Mouse (Mus musculus): ENCODE measurements around the gene Utrn. TPM values are rescaled to one million over a fixed set of nuclear protein-coding genes. Genes with fewer than 3 reads are reported as not detected.

Utrn gene
- polyA plus RNA-seq, 1 experiment = 13.9 TPM

DNA sequence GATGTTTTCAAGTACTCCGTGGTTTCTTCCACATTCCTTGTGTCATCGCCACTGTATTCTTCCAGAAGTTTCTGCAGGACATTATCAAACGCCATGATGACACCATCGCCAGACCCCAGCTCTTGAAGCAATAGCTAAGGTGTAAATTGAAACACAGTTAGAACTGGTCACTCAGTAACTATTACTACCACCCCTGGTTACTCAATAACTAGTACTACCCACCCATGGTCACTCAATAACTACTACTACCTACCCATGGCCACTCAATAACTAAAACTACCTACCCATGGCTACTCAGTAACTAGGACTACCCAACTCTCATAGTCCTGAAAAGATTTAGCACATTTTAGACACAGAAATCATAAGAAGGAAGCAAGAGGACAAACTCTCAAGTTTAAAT is 235.2 kb downstream of the Utrn start:
- Histone ChIP-seq H3K4me2 (ENCODE audit: low read depth) (no peak overlapping the region), H3K27me3 (ENCODE audit: control insufficient read depth, insufficient read depth, insufficient read length) (no peaks in the 10 kb centered on the region), H3ac (ENCODE audit: control insufficient read depth, insufficient read length) (no peak overlapping the region), H3K79me2 (ENCODE audit: control insufficient read depth, insufficient read depth) (no peaks in the 10 kb centered on the region), H3K4me3 (no peak overlapping the region), H3K36me3 (ENCODE audit: control insufficient read depth, insufficient read depth) (peaks cover 23% of the 10 kb centered on the region)
- TF ChIP-seq USF1 (IDR thresholded peaks at IDR 0.05; ENCODE audit: low read depth) (no peak), POLR2AphosphoS2 (IDR thresholded peaks at IDR 0.05; ENCODE audit: insufficient read length, low read depth) (no peak)

- TF ChIP-seq MYOG (IDR thresholded peaks at IDR 0.05; ENCODE audit: control insufficient read depth in 1 of 3, insufficient read depth in 1 of 3, insufficient read length in 2 of 3, low read depth in 2 of 3) (no peak), MYOD1 (IDR thresholded peaks at IDR 0.05; ENCODE audit: control insufficient read depth in 1 of 3, insufficient read length in 2 of 3, low read depth in 2 of 3) (no peak), MAX (IDR thresholded peaks at IDR 0.05; ENCODE audit: low read depth) (no peak), E2F4 (IDR thresholded peaks at IDR 0.05; ENCODE audit: insufficient read depth) (no peak), SRF (IDR thresholded peaks at IDR 0.05; ENCODE audit: control insufficient read depth, insufficient read length, low read depth) (no peak), POLR2AphosphoS2 (IDR thresholded peaks at IDR 0.05; ENCODE audit: insufficient read length, low read depth) (no peak), TCF12 (IDR thresholded peaks at IDR 0.05; ENCODE audit: insufficient read depth, poor library complexity, severe bottlenecking) (no peak), POLR2A (IDR thresholded peaks at IDR 0.05; ENCODE audit: insufficient read length, low read depth) (no peak), CEBPB (IDR thresholded peaks at IDR 0.05; ENCODE audit: insufficient read depth, poor library complexity, severe bottlenecking) (no peak), TCF3 (IDR thresholded peaks at IDR 0.05; ENCODE audit: insufficient read length, low read depth) (no peak), REST (IDR thresholded peaks at IDR 0.05; ENCODE audit: insufficient read depth, insufficient read length) (no peak), USF1 (IDR thresholded peaks at IDR 0.05; ENCODE audit: low read depth) (no peak)
- Histone ChIP-seq H3K4me2 (ENCODE audit: low read depth) (no peak overlapping the region), H3ac (ENCODE audit: control insufficient read depth, insufficient read length) (no peak overlapping the region), H3K36me3 (ENCODE audit: control insufficient read depth, insufficient read depth) (peaks cover 28% of the 10 kb centered on the region), H3K27me3 (ENCODE audit: control insufficient read depth, insufficient read depth, insufficient read length) (no peaks in the 10 kb centered on the region), H3K79me2 (ENCODE audit: control insufficient read depth, insufficient read depth) (no peaks in the 10 kb centered on the region), H3K4me3 (no peak overlapping the region)
These were observed 238.2 kb downstream of the Utrn start for GRCm38 (mm10) chr10:12630933-12631332.

- no peak for TF ChIP-seq E2F4 (IDR thresholded peaks at IDR 0.05; ENCODE audit: insufficient read depth)
- TF ChIP-seq USF1 (IDR thresholded peaks at IDR 0.05; ENCODE audit: low read depth) = no peak
- TF ChIP-seq POLR2AphosphoS2 (IDR thresholded peaks at IDR 0.05; ENCODE audit: insufficient read length, low read depth) = no peak
- TF ChIP-seq SRF (IDR thresholded peaks at IDR 0.05; ENCODE audit: control insufficient read depth, insufficient read length, low read depth) = no peak
- no peaks in the 10 kb centered on the region for H3K79me2 ChIP-seq (ENCODE audit: control insufficient read depth, insufficient read depth)
- H3K4me3 ChIP-seq = no peak overlapping the region
- peaks cover 18% of the 10 kb centered on the region for H3K36me3 ChIP-seq (ENCODE audit: control insufficient read depth, insufficient read depth)
- H3K27me3 ChIP-seq (ENCODE audit: control insufficient read depth, insufficient read depth, insufficient read length) = no peaks in the 10 kb centered on the region
- H3K4me2 ChIP-seq (ENCODE audit: low read depth) = no peak overlapping the region
- no peak overlapping the region for H3ac ChIP-seq (ENCODE audit: control insufficient read depth, insufficient read length)
These were observed 250.8 kb downstream of the Utrn start for GRCm38 (mm10) chr10:12618397-12618796.

DNA sequence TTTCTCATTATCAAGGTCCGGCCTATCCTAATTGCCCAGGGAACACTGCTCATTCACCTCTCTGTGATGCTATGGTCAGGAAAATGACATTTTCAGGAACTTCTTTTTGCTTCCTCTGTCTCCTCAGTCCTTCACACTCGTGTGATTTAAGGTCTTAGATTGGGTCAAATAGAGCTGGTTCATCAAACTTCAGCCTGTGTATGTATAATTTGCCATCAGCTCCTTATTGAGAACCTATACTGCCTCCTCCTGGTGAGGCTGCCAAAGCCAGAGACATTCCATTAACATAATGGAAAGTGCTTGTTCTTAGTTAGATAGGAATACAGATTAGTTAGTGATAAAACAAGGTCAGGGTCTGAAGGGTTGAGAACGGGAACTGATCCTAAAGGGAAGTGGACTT is 253.4 kb downstream of the Utrn start:
- no peak for TF ChIP-seq POLR2A (IDR thresholded peaks at IDR 0.05; ENCODE audit: insufficient read length, low read depth)
- no peak for TF ChIP-seq REST (IDR thresholded peaks at IDR 0.05; ENCODE audit: insufficient read depth, insufficient read length)
- no peak for TF ChIP-seq CEBPB (IDR thresholded peaks at IDR 0.05; ENCODE audit: insufficient read depth, poor library complexity, severe bottlenecking)
- TF ChIP-seq E2F4 (IDR thresholded peaks at IDR 0.05; ENCODE audit: insufficient read depth) = no peak
- TF ChIP-seq SRF (IDR thresholded peaks at IDR 0.05; ENCODE audit: control insufficient read depth, insufficient read length, low read depth) = no peak
- no peak for TF ChIP-seq POLR2AphosphoS2 (IDR thresholded peaks at IDR 0.05; ENCODE audit: insufficient read length, low read depth)
- TF ChIP-seq TCF3 (IDR thresholded peaks at IDR 0.05; ENCODE audit: insufficient read length, low read depth) = no peak
- no peak for TF ChIP-seq MYOG (IDR thresholded peaks at IDR 0.05; ENCODE audit: control insufficient read depth in 1 of 3, insufficient read depth in 1 of 3, insufficient read length in 2 of 3, low read depth in 2 of 3)
- no peak for TF ChIP-seq TCF12 (IDR thresholded peaks at IDR 0.05; ENCODE audit: insufficient read depth, poor library complexity, severe bottlenecking)
- TF ChIP-seq MAX (IDR thresholded peaks at IDR 0.05; ENCODE audit: low read depth) = no peak
- TF ChIP-seq USF1 (IDR thresholded peaks at IDR 0.05; ENCODE audit: low read depth) = no peak
- TF ChIP-seq MYOD1 (IDR thresholded peaks at IDR 0.05; ENCODE audit: control insufficient read depth in 1 of 3, insufficient read length in 2 of 3, low read depth in 2 of 3) = no peak
- H3ac ChIP-seq (ENCODE audit: control insufficient read depth, insufficient read length) = no peak overlapping the region

DNA sequence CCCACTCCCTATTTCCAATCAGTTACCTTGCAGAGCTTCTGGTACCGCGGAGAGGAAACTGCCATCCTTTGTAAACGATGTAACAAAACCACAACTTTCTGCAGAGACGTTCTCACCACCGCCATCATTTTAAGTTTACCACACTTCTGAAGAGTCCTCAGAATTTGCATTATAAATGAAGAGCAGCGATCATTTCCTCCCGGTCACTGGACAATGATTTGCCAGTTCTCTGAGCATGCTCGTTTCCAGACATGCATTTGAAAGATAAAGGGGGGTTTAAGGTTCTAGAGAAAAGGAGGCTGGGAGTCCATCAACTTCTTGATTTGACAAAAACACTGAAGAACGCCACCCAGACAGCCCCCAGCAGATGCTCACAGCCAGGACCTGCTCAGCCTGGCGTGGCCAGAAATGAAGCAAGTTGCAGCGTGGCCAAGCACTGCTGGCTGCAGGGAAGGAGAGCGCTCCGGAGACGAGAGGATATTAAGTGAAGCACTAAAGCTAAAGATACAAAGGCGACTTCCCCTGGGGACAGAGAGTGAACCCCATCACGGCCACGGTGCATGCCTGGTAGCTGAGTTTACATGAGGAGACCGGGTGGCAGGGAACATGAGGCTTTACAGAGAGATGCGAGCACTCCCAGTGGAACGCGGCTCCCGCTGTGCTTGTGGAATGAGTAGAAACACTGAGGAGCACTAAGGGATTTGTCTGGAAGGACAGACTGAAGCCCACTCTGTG is 254.5 kb downstream of the Utrn start:
- Histone ChIP-seq H3K79me2 (ENCODE audit: control insufficient read depth, insufficient read depth) (no peaks in the 10 kb centered on the region), H3K36me3 (ENCODE audit: control insufficient read depth, insufficient read depth) (peaks cover 6% of the 10 kb centered on the region), H3K27me3 (ENCODE audit: control insufficient read depth, insufficient read depth, insufficient read length) (no peaks in the 10 kb centered on the region), H3K4me3 (no peak overlapping the region), H3ac (ENCODE audit: control insufficient read depth, insufficient read length) (no peak overlapping the region), H3K4me2 (ENCODE audit: low read depth) (no peak overlapping the region)
- TF ChIP-seq POLR2AphosphoS2 (IDR thresholded peaks at IDR 0.05; ENCODE audit: insufficient read length, low read depth) (no peak), MAX (IDR thresholded peaks at IDR 0.05; ENCODE audit: low read depth) (no peak), SRF (IDR thresholded peaks at IDR 0.05; ENCODE audit: control insufficient read depth, insufficient read length, low read depth) (no peak), MYOG (IDR thresholded peaks at IDR 0.05; ENCODE audit: control insufficient read depth in 1 of 3, insufficient read depth in 1 of 3, insufficient read length in 2 of 3, low read depth in 2 of 3) (no peak), TCF12 (IDR thresholded peaks at IDR 0.05; ENCODE audit: insufficient read depth, poor library complexity, severe bottlenecking) (no peak), POLR2A (IDR thresholded peaks at IDR 0.05; ENCODE audit: insufficient read length, low read depth) (no peak), E2F4 (IDR thresholded peaks at IDR 0.05; ENCODE audit: insufficient read depth) (no peak), USF1 (IDR thresholded peaks at IDR 0.05; ENCODE audit: low read depth) (no peak), REST (IDR thresholded peaks at IDR 0.05; ENCODE audit: insufficient read depth, insufficient read length) (no peak), TCF3 (IDR thresholded peaks at IDR 0.05; ENCODE audit: insufficient read length, low read depth) (no peak), CEBPB (IDR thresholded peaks at IDR 0.05; ENCODE audit: insufficient read depth, poor library complexity, severe bottlenecking) (no peak), MYOD1 (IDR thresholded peaks at IDR 0.05; ENCODE audit: control insufficient read depth in 1 of 3, insufficient read length in 2 of 3, low read depth in 2 of 3) (no peak)

More for the DNA sequence above, 253.4 kb downstream of the Utrn start:
- Histone ChIP-seq H3K4me3 (no peak overlapping the region), H3K4me2 (ENCODE audit: low read depth) (no peak overlapping the region), H3K36me3 (ENCODE audit: control insufficient read depth, insufficient read depth) (peaks cover 13% of the 10 kb centered on the region), H3K79me2 (ENCODE audit: control insufficient read depth, insufficient read depth) (no peaks in the 10 kb centered on the region), H3K27me3 (ENCODE audit: control insufficient read depth, insufficient read depth, insufficient read length) (no peaks in the 10 kb centered on the region)

Measured in myocyte (in vitro differentiated cells).